ENCODE assay signal across 12 mouse cellular contexts in the genomic region with DNA sequence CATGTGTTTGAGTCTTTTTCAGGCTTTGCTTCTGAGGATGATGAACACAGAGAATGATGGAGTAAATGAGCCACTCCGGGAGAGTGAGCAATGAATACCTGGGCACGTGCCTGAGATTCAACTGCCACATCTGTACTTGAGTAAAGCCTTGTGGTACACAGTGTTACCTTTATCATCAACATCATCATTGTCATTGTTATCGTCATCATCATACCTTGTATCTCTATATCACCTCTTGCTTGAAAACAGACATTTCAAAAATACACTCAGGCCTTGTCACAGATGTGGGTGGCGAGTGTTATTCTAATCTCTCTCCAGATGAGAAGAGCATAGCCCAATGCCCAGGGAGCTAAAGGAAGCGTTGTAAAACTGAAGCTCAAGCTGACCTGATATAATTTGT.
"Had no signal": no experiment of that assay in that cellular context is flagged by ENCODE, and none has a peak within 500 bp of the region (broad histone marks: within the 10 kb centered on the region; RNA-seq: fewer than 3 reads in every experiment).

No protein-coding gene starts in this region.

- ATAC-seq: liver, postnatal 0 days had no signal

- DNase-seq: kidney, adult 8-10 months; kidney, postnatal 25 days; layer of hippocampus, adult 9-11 months; layer of hippocampus, postnatal 36 days; liver; liver, embryonic 13.5 days; liver, postnatal 0 days; lung, postnatal 36 days; midbrain, embryonic 14.5 days; spleen, adult 18-20 months; thymus, adult 18-20 months; thymus, postnatal 14 days had no signal
